ENCODE assay signal across 14 mouse cellular contexts in the genomic region with DNA sequence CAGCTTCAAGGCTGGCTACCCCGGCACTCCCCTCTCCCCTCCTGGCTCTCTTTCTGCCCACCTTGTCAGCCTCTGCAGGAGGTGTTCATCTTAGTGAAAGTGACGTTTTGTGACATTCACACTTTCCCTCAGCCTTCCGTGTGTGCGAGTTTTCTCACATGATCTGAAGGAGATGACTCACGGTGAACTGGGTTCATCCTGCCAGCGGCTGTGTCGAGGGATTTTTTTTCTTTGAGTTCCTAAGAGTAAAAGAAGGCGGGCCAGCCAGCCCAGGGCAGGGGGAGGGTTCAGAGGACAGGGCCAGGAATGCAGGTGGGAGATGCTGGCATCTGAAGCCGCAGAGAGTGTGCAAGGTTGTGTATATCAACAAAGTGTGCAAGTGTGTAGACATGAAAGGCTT.
"Had no signal": no experiment of that assay in that cellular context is flagged by ENCODE, and none has a peak within 500 bp of the region (broad histone marks: within the 10 kb centered on the region; RNA-seq: fewer than 3 reads in every experiment).

No protein-coding gene starts in this region.

- ATAC-seq: lung, postnatal 0 days; midbrain, embryonic 13.5 days had no signal

- H3K9ac ChIP-seq: liver, embryonic 15.5 days; midbrain, embryonic 13.5 days; stomach, embryonic 15.5 days had no signal

- H3K27ac ChIP-seq: left cerebral cortex, adult 2 months; limb, embryonic 10.5 days; liver, embryonic 15.5 days; midbrain, embryonic 13.5 days; stomach, embryonic 15.5 days had no signal

- H3K4me3 ChIP-seq: left cerebral cortex, adult 2 months; limb, embryonic 10.5 days; liver, embryonic 15.5 days; midbrain, embryonic 13.5 days; stomach, embryonic 15.5 days had no signal

- H3K9me3 ChIP-seq: limb, embryonic 10.5 days; liver, embryonic 15.5 days; midbrain, embryonic 13.5 days; stomach, embryonic 15.5 days had no signal

- H3K27me3 ChIP-seq: liver, embryonic 15.5 days; midbrain, embryonic 13.5 days; stomach, embryonic 15.5 days had no signal

- H3K4me1 ChIP-seq: limb, embryonic 10.5 days; liver, embryonic 15.5 days; midbrain, embryonic 13.5 days; stomach, embryonic 15.5 days had no signal

- DNase-seq: kidney, adult 2 months; kidney, postnatal 14 days; lung, adult 2 months; lung, postnatal 36 days; right cerebral cortex, postnatal 14 days; thymus, adult 2 months; thymus, postnatal 36 days had no signal

- H3K4me2 ChIP-seq: liver, embryonic 11.5 days; liver, embryonic 15.5 days; midbrain, embryonic 13.5 days; stomach, embryonic 15.5 days had no signal
